Mouse (Mus musculus) lung, adult 2 months (tissue): ENCODE results near the gene Cenpc1. TPM values are rescaled to one million over a fixed set of nuclear protein-coding genes. Genes with fewer than 3 reads are reported as not detected.

ENCODE experiments used
- DNase-seq: peaks from one replicate; pipeline ENCODE4 v3.0.0; 2022
- H3K4me1 ChIP-seq: fragments of 200-500 bp; 2 replicates; pipeline ENCODE4 v1.6.1; 2011; ENCODE audit warnings: low read length; ENCODE audit not compliant: control insufficient read depth, insufficient read depth
- H3K4me3 ChIP-seq: fragments of 200-500 bp; replicated peaks from 2 replicates; pipeline ENCODE3; 2011; ENCODE audit warnings: low read depth, mild to moderate bottlenecking, control low read depth, low read length; ENCODE audit errors: extremely low read depth
- CTCF ChIP-seq: fragments of 200-500 bp; IDR thresholded peaks from 2 replicates; pipeline ENCODE4 v1.5.1; 2011; ENCODE audit warnings: mild to moderate bottlenecking, low read length, control low read depth; ENCODE audit not compliant: insufficient read depth
- POLR2A ChIP-seq: fragments of 200-500 bp; IDR thresholded peaks from 2 replicates; pipeline ENCODE4 v1.6.1; 2011; ENCODE audit warnings: low read depth, mild to moderate bottlenecking, control low read depth, low read length, borderline replicate concordance; ENCODE audit errors: extremely low read depth
- WGBS: fragments of 180-500 bp; shearing (Covaris S2); methylation state at CpG from one replicate; pipeline ENCODE4 v1.1.7; 2018; 5-methylcytosine and 5-hydroxymethylcytosine counted together
- polyA plus RNA-seq: library from polyadenylated mRNA; depleted of rRNA; stranded (reverse); fragments of >200 nt; gene quantifications from 2 replicates; pipeline ENCODE4 v1.2.3, GENCODE M21; 2012

Gene Cenpc1
- polyA plus RNA-seq, 1 experiment: 4.3 TPM

GRCm38 (mm10) chr5:86063501-86063900 is 1.9 kb downstream of the Cenpc1 start:
- Histone ChIP-seq H3K4me3 (no peak overlapping the region), H3K4me1 (peaks cover 2% of the 10 kb centered on the region; the same call in 1 of the 2 replicates)
- no peak for TF ChIP-seq POLR2A
- no peak for DNase-seq
- 71% methylated on average over 1 of the region's 1 CpGs for WGBS

- WGBS: 95% methylated on average over 2 of the region's 2 CpGs
- no peak for DNase-seq
- TF ChIP-seq POLR2A (no peak), CTCF (no peak)
- H3K4me3 ChIP-seq: no peak overlapping the region
- no peaks in the 10 kb centered on the region for H3K4me1 ChIP-seq
Measured at GRCm38 (mm10) chr5:86029820-86030219, 35.6 kb downstream of the Cenpc1 start.

- DNase-seq: no peak
- no peaks in the 10 kb centered on the region for H3K4me1 ChIP-seq
- TF ChIP-seq CTCF: no peak
- no peak for TF ChIP-seq POLR2A
- 75% methylated on average over 6 of the region's 6 CpGs for WGBS
- no peak overlapping the region for H3K4me3 ChIP-seq
Measured at GRCm38 (mm10) chr5:85996545-85997510, 68.6 kb downstream of the Cenpc1 start.

GRCm38 (mm10) chr5:85994551-85994950 is 70.8 kb downstream of the Cenpc1 start:
- TF ChIP-seq POLR2A (no peak), CTCF (no peak)
- H3K4me1 ChIP-seq: no peaks in the 10 kb centered on the region

GRCm38 (mm10) chr5:85992805-85993721 is 72.3 kb downstream of the Cenpc1 start:
- 78% methylated on average over 4 of the region's 4 CpGs for WGBS
- no peak for TF ChIP-seq POLR2A
- no peak for TF ChIP-seq CTCF
- no peaks in the 10 kb centered on the region for H3K4me1 ChIP-seq
- DNase-seq: no peak
- H3K4me3 ChIP-seq: no peak overlapping the region

More at GRCm38 (mm10) chr5:85994551-85994950, 70.8 kb downstream of the Cenpc1 start:
- WGBS: 27% methylated on average over 1 of the region's 1 CpGs
- no peak overlapping the region for H3K4me3 ChIP-seq
- DNase-seq: no peak

GRCm38 (mm10) chr5:85992055-85992454 is 73.3 kb downstream of the Cenpc1 start:
- no peak for DNase-seq
- 15% methylated on average over 1 of the region's 1 CpGs for WGBS
- no peak overlapping the region for H3K4me3 ChIP-seq
- TF ChIP-seq POLR2A: no peak
- no peak for TF ChIP-seq CTCF
- H3K4me1 ChIP-seq: no peaks in the 10 kb centered on the region

- Histone ChIP-seq H3K4me1 (no peaks in the 10 kb centered on the region), H3K4me3 (no peak overlapping the region)
- no peak for DNase-seq
- TF ChIP-seq POLR2A (no peak), CTCF (no peak)
- WGBS: 80% methylated on average over 2 of the region's 2 CpGs
Measured at GRCm38 (mm10) chr5:85987516-85987863, 77.9 kb downstream of the Cenpc1 start.

- no peak for TF ChIP-seq CTCF
- TF ChIP-seq POLR2A: no peak
- no peaks in the 10 kb centered on the region for H3K4me1 ChIP-seq
- 58% methylated on average over 4 of the region's 4 CpGs for WGBS
- no peak for DNase-seq
- H3K4me3 ChIP-seq: no peak overlapping the region
Measured at GRCm38 (mm10) chr5:85986734-85987515, 78.5 kb downstream of the Cenpc1 start.

- 51% methylated on average over 8 of the region's 8 CpGs for WGBS
- TF ChIP-seq CTCF: no peak
- no peak for TF ChIP-seq POLR2A
- no peak for DNase-seq
- Histone ChIP-seq H3K4me3 (no peak overlapping the region), H3K4me1 (no peaks in the 10 kb centered on the region)
Measured at GRCm38 (mm10) chr5:85977646-85978426, 87.5 kb downstream of the Cenpc1 start.
